Mouse (Mus musculus): ENCODE measurements around the gene Irak3. TPM values are rescaled to one million over a fixed set of nuclear protein-coding genes. Genes with fewer than 3 reads are reported as not detected.

Gene Irak3
- polyA plus RNA-seq, 1 experiment from 2014 or later, result 1.5 TPM

DNA sequence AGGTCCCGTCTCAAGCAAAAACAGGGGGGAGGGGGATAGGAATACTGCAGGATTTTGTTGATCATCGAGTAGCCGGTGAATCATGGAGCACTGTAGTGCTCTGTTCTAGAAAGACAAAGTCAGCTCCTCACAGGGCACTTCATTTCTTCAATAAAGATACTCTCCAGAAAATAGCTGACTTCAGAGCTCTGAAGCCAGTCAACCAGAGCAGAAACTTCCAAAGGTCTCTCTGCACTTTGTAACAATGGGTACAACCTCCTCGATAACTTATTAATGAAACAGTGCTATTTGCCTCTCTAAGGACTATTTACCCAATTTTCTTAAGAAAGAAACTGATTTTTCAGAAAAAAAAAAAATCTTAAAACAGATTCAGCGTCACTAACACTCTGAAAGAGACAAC lies 106.2 kb downstream of the Irak3 start:
- Histone ChIP-seq H3K27ac (no peak overlapping the region), H3K9ac (ENCODE audit: low read depth, low read length) (no peak overlapping the region), H3K4me1 (replicated peaks; ENCODE audit: insufficient read depth, low read length) (no peaks in the 10 kb centered on the region), H3K4me2 (ENCODE audit: low read length) (no peak overlapping the region), H3K9me3 (replicated peaks; ENCODE audit: low read length) (no peaks in the 10 kb centered on the region), H3K4me3 (replicated peaks; ENCODE audit: low read depth, low read length) (no peak overlapping the region), H3K36me3 (ENCODE audit: insufficient read depth, low read length) (no peaks in the 10 kb centered on the region), H3K27me3 (ENCODE audit: insufficient read depth, low read length) (no peaks in the 10 kb centered on the region)
- 87% methylated on average over 5 of the region's 5 CpGs for WGBS
- ATAC-seq (replicated peaks; ENCODE audit: low FRiP score, low read depth) (no peak), DNase-seq (ENCODE audit: low spot score) (no peak)
- no peak for TF ChIP-seq CTCF (IDR thresholded peaks at IDR 0.05; ENCODE audit: low read depth)

DNA sequence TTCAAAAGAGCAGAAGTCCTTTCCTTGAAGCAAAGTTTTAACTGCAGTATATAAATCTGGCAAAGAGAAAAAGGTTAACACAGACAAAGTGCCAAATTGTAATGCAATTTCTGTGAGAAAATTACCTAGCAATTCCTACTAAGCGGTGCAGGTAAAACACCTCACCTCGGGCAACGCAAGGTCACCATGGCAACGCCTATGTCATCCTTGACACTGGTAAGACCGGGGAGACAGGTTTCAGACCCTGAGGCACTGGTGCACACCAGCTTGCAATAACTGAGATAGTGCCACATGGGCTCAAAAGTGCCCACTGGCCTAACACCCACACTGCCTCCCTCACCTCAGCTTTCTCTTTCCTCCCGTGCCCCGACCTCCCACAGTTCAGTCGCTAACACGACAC lies 106.8 kb downstream of the Irak3 start:
- Histone ChIP-seq H3K4me1 (replicated peaks; ENCODE audit: insufficient read depth, low read length) (no peaks in the 10 kb centered on the region), H3K9me3 (replicated peaks; ENCODE audit: low read length) (no peaks in the 10 kb centered on the region), H3K27me3 (ENCODE audit: insufficient read depth, low read length) (no peaks in the 10 kb centered on the region), H3K9ac (ENCODE audit: low read depth, low read length) (no peak overlapping the region), H3K4me2 (ENCODE audit: low read length) (no peak overlapping the region), H3K36me3 (ENCODE audit: insufficient read depth, low read length) (no peaks in the 10 kb centered on the region), H3K4me3 (replicated peaks; ENCODE audit: low read depth, low read length) (no peak overlapping the region), H3K27ac (no peak overlapping the region)
- TF ChIP-seq CTCF (IDR thresholded peaks at IDR 0.05; ENCODE audit: low read depth), result no peak
- DNase-seq (ENCODE audit: low spot score), result no peak
- ATAC-seq (replicated peaks; ENCODE audit: low FRiP score, low read depth), result no peak
- 85% methylated on average over 9 of the region's 9 CpGs for WGBS

DNA sequence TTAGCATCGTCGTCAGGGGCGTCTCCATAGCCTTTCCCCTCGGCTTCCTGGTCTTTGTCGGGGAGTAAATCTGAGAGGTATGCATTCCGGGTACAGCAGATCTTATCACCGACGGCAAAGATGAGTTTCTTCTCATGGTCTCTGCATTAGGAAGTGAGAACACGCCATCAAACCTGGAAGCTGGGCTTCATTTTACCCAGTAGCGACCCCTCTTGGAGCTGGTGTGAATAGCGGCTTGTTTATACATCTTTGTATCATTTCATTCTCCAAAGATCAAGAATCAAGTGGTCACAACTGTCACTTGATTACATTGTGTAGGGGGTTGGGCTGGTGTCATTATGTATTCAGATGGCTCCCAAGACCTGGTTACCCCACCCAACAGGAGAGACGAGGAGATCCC lies 109.4 kb downstream of the Irak3 start:
- peaks cover 9% of the 10 kb centered on the region; the same call in 1 of the 2 replicates for H3K36me3 ChIP-seq (ENCODE audit: insufficient read depth, low read length)
- H3K27me3 ChIP-seq (ENCODE audit: insufficient read depth, low read length), result no peaks in the 10 kb centered on the region
- no peaks in the 10 kb centered on the region; the same call in 1 of the 2 replicates for H3K9me3 ChIP-seq (replicated peaks; ENCODE audit: low read length)
- no peak overlapping the region for H3K4me3 ChIP-seq (replicated peaks; ENCODE audit: low read depth, low read length)
- H3K4me1 ChIP-seq (replicated peaks; ENCODE audit: insufficient read depth, low read length), result no peaks in the 10 kb centered on the region
- WGBS, result 84% methylated on average over 12 of the region's 12 CpGs
- no peak overlapping the region for H3K9ac ChIP-seq (ENCODE audit: low read depth, low read length)
- ATAC-seq (replicated peaks; ENCODE audit: low FRiP score, low read depth) (no peak), DNase-seq (ENCODE audit: low spot score) (no peak)
- H3K4me2 ChIP-seq (ENCODE audit: low read length), result no peak overlapping the region
- H3K27ac ChIP-seq, result no peak overlapping the region
- no peak for TF ChIP-seq CTCF (IDR thresholded peaks at IDR 0.05; ENCODE audit: low read depth)

Other genes with a start within 250 kb of the Irak3 start
- gene Helb, start 89.1 kb downstream of the Irak3 start, polyA plus RNA-seq (2015; fragmentation: Nextera tagmentation; extraction: Ambion mirVana), result 3.8 and 4.2 TPM in 2 replicates
- gene Tmbim4, start 540 bp downstream of the Irak3 start, polyA plus RNA-seq (2015; fragmentation: Nextera tagmentation; extraction: Ambion mirVana), result 403 and 412 TPM in 2 replicates
- gene Llph, start 24.9 kb upstream of the Irak3 start, polyA plus RNA-seq (2015; fragmentation: Nextera tagmentation; extraction: Ambion mirVana), result 53.3 and 54.3 TPM in 2 replicates